Mouse (Mus musculus): ENCODE measurements around the gene Loxl3.

- TF ChIP-seq CTCF (IDR thresholded peaks at IDR 0.05; ENCODE audit: borderline replicate concordance, control insufficient read depth, extremely low read depth, insufficient read depth, low read length, poor library complexity), result no peak
- no peak for TF ChIP-seq POLR2A (IDR thresholded peaks at IDR 0.05; ENCODE audit: control insufficient read depth, extremely low read depth, insufficient read depth, low read length, poor library complexity)
These were observed 52.4 kb downstream of the Loxl3 start, which contains the start of gene Lbx2 for GRCm38 (mm10) chr6:83086121-83087035.
